8 mouse cellular contexts compared by ENCODE assay signal in genomic region chr9:56089778-56090520, GRCm38 (mm10). TPM values are rescaled to one million over a fixed set of nuclear protein-coding genes. Genes with fewer than 3 reads are reported as not detected.
DNase-seq lines count a peak whose midpoint lies in the region; ATAC-seq and TF ChIP-seq lines count a peak whose summit lies in the region.

Gene Pstpip1, plus strand, starts transcription at chr9:56089962.

- intact Hi-C loops in left cerebral cortex, adult 2 months (cut with DNase I) = no loop called here

- H3K4me2 ChIP-seq in hindbrain, embryonic 16.5 days (ENCODE audit: low read length) = peak within 1 kb of the TSS; percentile 20; the same call in 1 of the 2 replicates

- WGBS in hindbrain, embryonic 16.5 days = 25% methylated on average over 22 of the region's 22 CpGs
- WGBS in macrophage (ENCODE audit: missing documents) = 5% methylated on average over 22 of the region's 22 CpGs

- H3K9ac ChIP-seq in hindbrain, embryonic 16.5 days (ENCODE audit: low read depth, low read length) = peak within 1 kb of the TSS; percentile 3; the same call in 1 of the 2 replicates

- DNase-seq in R1 (ENCODE audit: low read depth, low spot score) = peak; percentile 81
- DNase-seq in cerebellum, postnatal 4 days (ENCODE audit: low spot score in 2 of 2) = peak; percentile 48 to 71
- peak; percentile 82 for DNase-seq in gastrocnemius, postnatal 10 days
- peak; percentile 40 to 49 for DNase-seq in left cerebral cortex, adult 2 months (ENCODE audit: extremely low spot score in 1 of 2, low spot score in 2 of 2)
- DNase-seq in right cerebral cortex, adult 2 months (ENCODE audit: low spot score in 2 of 2) = peak; percentile 46 to 51
- DNase-seq in urinary bladder, postnatal 14 days (ENCODE audit: low spot score) = peak; percentile 79

- H3K79me2 ChIP-seq in macrophage (ENCODE audit: inconsistent target) = peaks cover 57% of the 10 kb centered on the region

- no peak for TF ChIP-seq CTCF in left cerebral cortex, adult 2 months (IDR thresholded peaks at IDR 0.05)

- no peaks in the 10 kb centered on the region for H3K27me3 ChIP-seq in hindbrain, embryonic 16.5 days (replicated peaks; ENCODE audit: control insufficient read depth, insufficient read depth, low read length)

- no peaks in the 10 kb centered on the region for H3K9me3 ChIP-seq in hindbrain, embryonic 16.5 days (ENCODE audit: control insufficient read depth, low read length)

- ATAC-seq in hindbrain, embryonic 16.5 days = peak; percentile 86

- no peak within 1 kb of the TSS for H3K4me3 ChIP-seq in hindbrain, embryonic 16.5 days (ENCODE audit: low read length)
- H3K4me3 ChIP-seq in left cerebral cortex, adult 2 months = no peak within 1 kb of the TSS
- H3K4me3 ChIP-seq in macrophage (ENCODE audit: inconsistent target) = peak within 1 kb of the TSS; percentile 82

- no peaks in the 10 kb centered on the region for H3K4me1 ChIP-seq in hindbrain, embryonic 16.5 days (ENCODE audit: control insufficient read depth, insufficient read depth, low read depth, low read length)

- no peaks in the 10 kb centered on the region for H3K36me3 ChIP-seq in hindbrain, embryonic 16.5 days (ENCODE audit: control insufficient read depth, insufficient read depth, low read length)
- no peaks in the 10 kb centered on the region for H3K36me3 ChIP-seq in macrophage (ENCODE audit: inconsistent target)

- no peak within 1 kb of the TSS for H3K27ac ChIP-seq in hindbrain, embryonic 16.5 days (ENCODE audit: low read depth, low read length)
- H3K27ac ChIP-seq in left cerebral cortex, adult 2 months = peak within 1 kb of the TSS; percentile 51; the same call in 1 of the 2 replicates
- peak within 1 kb of the TSS; percentile 96 for H3K27ac ChIP-seq in macrophage

RNA-seq across cellular contexts. Expression of gene Pstpip1, which starts in this region (rescaled TPM):
- total RNA-seq in gastrocnemius, postnatal 10 days (2021) = 1 to 10 TPM; 2.0 to 4.2 TPM
- 0.64 and 0.87 TPM in 2 replicates for polyA plus RNA-seq in hindbrain, embryonic 16.5 days (2015; fragmentation: Nextera tagmentation; extraction: Ambion mirVana)
- total RNA-seq in left cerebral cortex, adult 2 months (2021) = 1 to 10 TPM; 2.3 to 4.6 TPM
- 100 to 1,000 TPM in 24 of 26 experiments, 10 to 100 TPM in 2; 71.1 to 586 (median 297) TPM for total RNA-seq in macrophage (2018; cell fraction: chromatin; rRNA removed)
- 100 to 1,000 TPM in 11 of 26 experiments, 10 to 100 TPM in 15; 40.4 to 132 (median 78.9) TPM for total RNA-seq in macrophage (2018; cell fraction: cytosol; rRNA removed)
- total RNA-seq in macrophage (2018; cell fraction: nucleus; rRNA removed) = 100 to 1,000 TPM in 20 of 26 experiments, 10 to 100 TPM in 6; 40.1 to 234 (median 147) TPM
- 59.7 to 86.7 TPM (median 78.8 TPM) in 3 replicates for polyA plus RNA-seq in macrophage (2018)

Comparison
In these comparisons a context has a peak if more than half of its experiments do, and no peak if none do; other contexts are left out.
1. RNA of gene Pstpip1 (polyA plus RNA-seq): 59.7 to 86.7 TPM in macrophage; 0.64 to 0.87 TPM in hindbrain, embryonic 16.5 days; every median in the first group is over 10 times any median in the second.
2. Peak in ATAC-seq, H3K9ac ChIP-seq and H3K4me2 ChIP-seq in hindbrain, embryonic 16.5 days; RNA of the gene not detected or under 1 TPM.
3. Peak in every context shown above with its lines, with median percentiles within 50 percentile points of each other: DNase-seq.